Mouse (Mus musculus): ENCODE measurements around the gene D11Wsu47e. TPM values are rescaled to one million over a fixed set of nuclear protein-coding genes. Genes with fewer than 3 reads are reported as not detected.

D11Wsu47e gene
- total RNA-seq, 2 experiments from 2014 or later: 6.5 to 7.1 TPM

DNA sequence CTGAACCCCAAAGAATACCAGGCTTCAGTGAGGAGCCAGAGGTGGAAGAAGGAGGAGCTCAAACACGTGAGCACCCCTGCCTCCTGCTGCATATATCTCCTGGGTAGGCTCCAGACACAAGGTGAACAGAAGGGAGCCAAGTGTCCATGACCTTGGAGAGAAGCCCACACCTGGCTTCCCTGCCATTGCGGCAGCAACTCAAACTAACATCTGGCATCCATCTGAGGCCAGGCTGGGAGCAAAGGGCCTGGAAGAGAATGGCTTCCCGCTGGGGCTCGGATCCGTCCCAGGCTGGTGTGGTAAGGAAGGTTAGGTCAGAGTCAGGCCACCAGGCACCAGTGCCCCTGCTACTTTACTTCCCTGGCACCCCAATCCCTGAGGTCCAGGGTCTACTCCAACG lies 43.8 kb downstream of the D11Wsu47e start:
- DNase-seq: no peak

DNA sequence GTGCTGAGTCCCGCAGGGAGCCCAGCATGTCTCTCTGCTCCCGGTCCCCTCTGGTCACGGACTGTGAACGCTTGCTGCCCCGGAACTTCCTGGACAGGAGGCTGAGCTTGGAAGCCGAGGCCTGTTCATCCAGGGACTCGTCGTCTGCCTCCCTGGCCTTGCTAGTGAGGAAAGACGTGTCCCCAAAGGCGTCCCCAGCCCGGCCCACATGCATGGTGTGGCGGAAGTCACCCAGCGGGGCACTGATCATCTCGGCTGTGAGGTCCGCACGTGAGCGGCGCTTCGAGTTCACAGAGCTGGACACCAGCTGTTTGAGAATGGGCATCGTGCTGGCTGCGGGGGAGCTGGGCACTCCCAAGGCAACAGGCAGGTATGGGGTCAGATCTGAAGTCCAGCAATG lies 45.0 kb downstream of the D11Wsu47e start:
- intact Hi-C loops (cut with DNase I): no loop called here
- DNase-seq: peak in 1 of 2 experiments; percentile 16

More for the DNA sequence above, 43.8 kb downstream of the D11Wsu47e start:
- intact Hi-C loops (cut with DNase I): no loop called here

DNA sequence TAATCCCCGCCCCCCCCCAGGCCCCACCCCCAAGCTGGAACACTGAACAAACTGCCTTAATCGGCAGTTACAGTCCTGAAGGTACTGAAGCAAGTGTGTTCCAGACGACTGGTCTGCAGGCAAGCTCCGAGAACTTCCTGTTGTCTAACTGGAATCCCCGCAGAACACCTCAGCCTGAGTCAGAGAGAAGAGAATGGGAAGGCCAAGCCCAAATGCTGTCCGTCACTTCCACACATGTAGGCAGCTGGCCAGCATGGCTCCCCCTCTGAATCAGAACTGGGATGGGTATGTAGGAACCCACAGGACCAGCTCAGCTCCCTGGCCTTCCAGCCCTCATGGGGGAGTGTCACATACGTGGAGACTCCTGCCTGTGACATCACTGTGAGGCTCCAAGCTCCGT lies 45.7 kb downstream of the D11Wsu47e start:
- intact Hi-C loops (cut with DNase I): no loop called here
- no peak for DNase-seq

DNA sequence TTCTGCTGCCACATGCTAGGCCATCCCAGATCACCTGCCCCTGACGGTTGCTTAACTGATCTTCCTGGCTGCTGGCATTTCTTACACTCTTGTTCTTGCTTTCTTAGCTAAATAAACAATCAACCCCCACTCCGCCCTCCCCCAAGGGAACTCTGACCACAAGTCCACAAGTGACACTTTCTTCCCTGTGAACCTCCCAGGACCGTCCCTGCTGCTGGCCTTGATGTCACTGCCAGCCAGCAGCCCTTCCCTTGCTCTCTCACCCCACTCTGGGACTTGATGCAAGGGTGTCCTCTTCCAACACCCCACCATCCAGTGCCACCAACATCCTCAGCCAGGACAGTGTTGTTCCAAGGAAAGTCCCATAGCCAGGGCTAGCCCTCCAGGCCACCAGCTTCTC lies 46.7 kb downstream of the D11Wsu47e start:
- no peak for DNase-seq
- intact Hi-C loops (cut with DNase I): no loop called here

DNA sequence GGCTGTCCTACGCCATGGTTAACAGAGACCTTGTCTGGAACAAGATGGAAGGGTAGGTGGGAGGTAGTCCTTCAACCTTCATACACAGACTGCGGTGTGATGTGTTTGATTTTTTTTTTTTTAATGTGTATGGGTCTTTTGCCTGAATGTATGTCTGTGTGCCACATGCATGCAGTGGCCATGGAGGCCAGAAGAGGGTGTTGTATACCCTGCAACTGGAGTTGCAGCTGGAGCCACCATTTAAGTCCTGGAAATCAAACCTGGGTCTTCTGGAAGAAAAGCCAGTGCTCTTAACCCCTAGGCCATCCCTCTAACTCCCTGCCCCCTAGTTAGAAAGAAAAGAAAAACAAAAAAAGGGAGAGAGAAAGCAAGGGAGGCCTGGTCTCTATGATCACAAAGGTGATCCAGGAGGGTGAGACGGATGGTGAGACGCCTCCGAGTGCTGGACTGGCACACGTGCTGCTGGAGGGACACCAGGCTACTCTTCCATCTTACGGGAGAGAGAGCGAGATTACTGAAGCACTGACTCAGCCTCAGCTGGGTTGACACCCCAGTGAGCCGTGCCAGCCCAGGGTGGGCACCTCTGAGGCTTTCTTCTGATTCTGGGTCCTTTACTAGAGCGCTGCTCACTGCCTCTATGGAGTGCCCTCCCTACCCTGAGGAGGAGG lies 47.9 kb downstream of the D11Wsu47e start:
- no peak for DNase-seq
- intact Hi-C loops (cut with DNase I): no loop called here

DNA sequence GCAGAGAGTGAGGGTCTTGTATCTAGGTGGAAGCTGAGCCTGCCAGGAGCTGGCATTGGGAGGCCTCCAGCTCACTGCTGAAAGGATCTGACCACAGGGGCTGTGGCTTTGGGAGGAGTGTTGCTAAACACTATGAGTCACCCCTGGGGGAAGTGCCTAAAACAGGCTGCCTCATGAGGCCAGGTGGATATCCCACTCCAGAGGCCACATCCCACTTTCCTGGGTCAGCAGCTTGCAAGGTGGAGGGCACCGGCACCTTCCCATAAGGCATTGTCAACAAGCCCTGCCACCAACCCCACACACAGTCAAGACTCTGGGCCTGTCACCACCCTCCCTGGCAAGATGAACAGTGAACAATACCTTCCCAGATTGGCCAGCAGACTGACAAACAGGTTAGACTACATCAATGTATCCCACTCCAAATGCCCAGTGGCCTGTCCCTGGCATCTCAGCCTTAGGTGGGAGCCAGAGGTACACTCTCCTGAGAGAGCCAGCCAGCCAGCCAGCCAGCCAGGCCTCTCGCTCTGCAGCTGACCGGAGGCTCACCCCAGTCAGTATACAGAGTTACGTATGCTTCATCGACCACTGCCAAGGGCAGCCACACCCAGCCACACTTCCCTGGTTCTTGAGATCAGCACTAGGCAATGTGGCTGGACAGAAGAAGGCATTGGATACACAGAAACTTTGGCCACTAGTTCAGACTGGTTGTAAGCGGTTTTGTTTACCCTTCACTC lies 49.6 kb downstream of the D11Wsu47e start:
- peak in 1 of 2 experiments; percentile 40 for DNase-seq

DNA sequence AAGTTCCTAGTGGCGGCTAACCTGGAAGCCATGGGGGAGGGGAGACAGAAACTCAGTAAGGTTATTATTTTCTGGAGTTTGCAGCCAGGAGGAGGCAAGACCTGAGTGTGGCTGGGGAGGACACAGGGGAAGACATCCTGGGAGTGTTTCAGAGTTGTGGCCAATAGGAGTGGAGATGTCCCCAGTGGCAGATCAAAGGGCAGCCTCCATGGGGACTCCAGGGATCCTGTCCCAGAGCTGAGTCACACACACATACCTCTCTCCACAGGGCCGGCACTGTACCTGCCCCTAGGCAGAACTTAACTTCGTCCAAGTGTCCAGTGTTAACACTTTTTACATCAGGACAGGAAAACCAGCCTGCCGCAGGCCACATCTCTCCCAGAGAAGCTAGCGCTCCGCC lies 50.9 kb downstream of the D11Wsu47e start:
- no peak for DNase-seq
- intact Hi-C loops (cut with DNase I): no loop called here

More for the DNA sequence above, 49.6 kb downstream of the D11Wsu47e start:
- intact Hi-C loops (cut with DNase I): no loop called here

DNA sequence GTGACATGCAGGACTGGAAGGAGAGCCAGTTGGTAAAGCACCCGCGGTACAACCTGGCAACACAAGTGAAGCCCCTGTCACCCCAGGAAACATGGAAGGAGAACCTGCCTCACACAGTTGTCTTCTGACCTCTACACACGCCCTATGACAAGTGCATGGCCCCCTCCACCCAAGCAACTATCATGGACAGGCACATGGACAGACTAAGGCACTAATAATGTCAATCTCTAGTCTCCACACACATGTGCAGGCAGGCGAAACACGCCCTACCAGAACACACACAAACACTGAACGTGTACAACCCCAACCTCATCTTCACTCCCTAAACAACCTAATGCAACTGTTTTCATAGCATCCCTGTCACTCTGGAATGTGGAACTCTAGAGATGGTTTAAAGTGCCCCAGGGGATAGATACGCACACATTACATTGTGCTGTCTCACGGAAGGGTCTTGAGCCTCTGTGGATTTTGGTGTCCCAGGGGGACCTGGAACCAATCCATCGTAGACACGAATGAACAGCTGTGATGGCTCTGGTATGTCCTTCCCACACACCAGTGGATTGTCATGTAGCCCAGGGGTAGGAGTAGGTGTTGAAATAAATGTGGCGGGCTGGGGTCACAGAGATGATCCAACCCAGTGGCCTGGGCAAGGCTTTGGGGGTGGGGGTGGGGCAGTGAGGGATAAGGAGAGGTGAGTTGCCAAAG lies 52.8 kb downstream of the D11Wsu47e start:
- intact Hi-C loops (cut with DNase I): no loop called here
- DNase-seq: no peak

DNA sequence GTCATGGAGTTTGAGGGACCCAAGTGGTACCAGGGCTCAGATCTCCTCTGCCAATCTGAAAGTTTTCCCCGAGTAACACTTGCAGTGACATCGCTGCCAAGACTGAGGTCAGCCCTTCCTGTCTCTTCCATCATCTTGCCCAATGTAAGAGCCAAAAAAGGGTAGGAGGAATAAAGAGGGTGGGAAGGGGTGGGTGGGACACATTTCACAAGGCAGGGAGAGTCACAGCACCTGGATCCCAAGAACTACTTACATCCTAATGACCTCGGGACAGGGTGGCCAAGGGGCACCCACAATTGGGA lies 53.3 kb downstream of the D11Wsu47e start:
- no peak for DNase-seq
- intact Hi-C loops (cut with DNase I): no loop called here

DNA sequence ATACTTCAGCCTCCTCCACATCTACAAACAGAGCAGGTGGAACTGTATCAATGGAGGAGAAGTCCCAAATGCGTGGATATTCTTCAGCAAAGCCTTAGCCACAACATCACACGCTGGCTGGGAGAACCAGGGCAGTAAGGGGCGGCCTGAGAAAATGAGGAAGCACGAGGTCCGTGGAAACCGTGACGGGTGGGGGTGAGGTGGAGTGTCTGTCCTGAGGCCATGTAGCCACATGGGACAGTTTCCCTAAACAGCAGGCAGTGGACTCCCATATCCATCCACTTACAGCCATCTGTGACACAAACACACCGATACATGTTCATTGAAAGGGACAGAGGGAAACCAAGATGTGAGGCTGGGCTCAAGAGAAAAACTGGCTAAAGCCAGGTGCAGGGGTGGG lies 53.7 kb downstream of the D11Wsu47e start:
- intact Hi-C loops (cut with DNase I): no loop called here

DNA sequence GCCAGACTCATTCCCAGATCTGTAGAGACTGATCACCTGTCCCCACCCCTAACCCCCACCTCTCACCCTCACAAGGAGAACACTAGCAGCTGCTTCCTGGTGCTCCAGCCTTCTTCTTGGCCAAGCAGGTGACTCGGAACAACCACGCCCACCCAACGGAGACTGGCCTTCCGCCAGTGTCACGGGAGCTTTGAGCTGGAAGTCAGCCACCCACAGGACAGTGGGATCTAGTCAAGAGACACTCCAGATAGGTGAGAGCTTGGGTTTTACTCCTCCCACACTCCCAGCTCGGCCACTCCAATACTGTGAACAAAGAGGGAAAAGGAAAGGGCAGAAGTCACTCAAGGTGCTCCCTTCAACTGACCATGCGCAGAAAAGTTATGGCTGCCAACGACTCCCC lies 55.0 kb downstream of the D11Wsu47e start:
- DNase-seq: peak in 1 of 2 experiments; percentile 49
- intact Hi-C loops (cut with DNase I): no loop called here

More for the DNA sequence above, 53.7 kb downstream of the D11Wsu47e start:
- no peak for DNase-seq

DNA sequence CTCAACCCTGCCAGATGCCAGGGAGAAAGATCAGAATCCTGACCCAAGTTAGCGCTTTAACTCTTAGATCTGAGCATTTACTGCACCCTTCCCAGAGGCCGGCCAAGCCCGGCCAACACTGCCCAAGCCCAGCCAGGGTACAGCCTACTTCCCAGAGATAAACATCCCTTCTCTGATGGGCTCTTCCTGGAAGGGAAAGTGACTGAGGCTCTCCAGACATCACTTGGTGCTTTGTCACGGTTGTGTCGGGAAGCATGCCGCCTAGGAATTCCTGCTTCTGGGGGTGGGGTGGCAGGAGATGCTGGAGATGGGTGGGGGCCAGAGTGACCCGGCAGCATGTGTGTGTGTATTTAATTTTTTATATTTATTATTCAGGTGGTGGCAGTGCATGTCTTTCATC lies 55.9 kb downstream of the D11Wsu47e start:
- intact Hi-C loops (cut with DNase I): no loop called here
- DNase-seq: no peak

DNA sequence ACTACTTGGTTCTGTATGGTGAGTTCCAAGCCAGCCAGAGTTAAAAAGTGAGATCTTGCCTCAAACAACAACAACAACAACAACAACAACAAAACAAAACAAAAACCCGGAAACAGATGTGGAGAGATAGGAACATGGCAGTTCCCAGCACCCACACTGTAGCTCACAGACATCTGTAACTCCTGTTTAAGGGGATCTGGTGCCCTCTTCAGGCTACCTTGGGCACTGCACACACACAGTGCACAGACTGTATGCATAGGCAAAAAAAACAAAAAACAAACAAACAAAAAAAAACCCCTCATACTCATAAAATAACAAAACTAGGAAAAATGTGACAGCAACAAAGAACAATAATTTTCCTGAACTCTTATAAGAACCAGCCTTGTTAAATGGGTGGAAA lies 58.8 kb downstream of the D11Wsu47e start:
- intact Hi-C loops (cut with DNase I): no loop called here
- no peak for DNase-seq

Other genes with a start within 250 kb of the D11Wsu47e start
- not detected for gene Sstr2, start 65.1 kb upstream of the D11Wsu47e start, total RNA-seq (2021)
- 10 to 100 TPM; 16.1 to 18.5 TPM for gene Cog1, start 35.2 kb upstream of the D11Wsu47e start, total RNA-seq (2021)
- gene Slc39a11, start 34.3 kb upstream of the D11Wsu47e start, total RNA-seq (2021): 1 to 10 TPM; 2.9 to 3.7 TPM
- 10 to 100 TPM; 15.3 to 16.0 TPM for gene Fam104a, start 257 bp upstream of the D11Wsu47e start, total RNA-seq (2021)
- gene Cpsf4l, start 25.6 kb downstream of the D11Wsu47e start, total RNA-seq (2021): under 1 TPM in 1 of 2 experiments, not detected in 1; 0.20 TPM
- gene Cdc42ep4, start 67.5 kb downstream of the D11Wsu47e start, total RNA-seq (2021): 10 to 100 TPM; 30.9 to 33.4 TPM